Mouse (Mus musculus) heart, postnatal 25 days (tissue): Measurements from ENCODE around the gene 4930402H24Rik. TPM values are rescaled to one million over a fixed set of nuclear protein-coding genes. Genes with fewer than 3 reads are reported as not detected.
"Not testable (repeated sequence)": the region's sequence is repeated elsewhere in the genome, so short reads cannot be mapped to it uniquely, and the experiment has no call there.

Experiments
- DNase-seq: peaks from one replicate; pipeline ENCODE4 v3.0.0; 2022; ENCODE audit warnings: low spot score
- intact Hi-C: fragments of 180-260 bp; cut with DNase I; formaldehyde crosslinking; loops from one replicate; pipeline ENCODE4 v1.15.1; 2025
- total RNA-seq, 2 experiments: library from RNA; stranded (reverse); gene quantifications; 2 replicates each; pipeline ENCODE4 v1.2.3; 2021

Gene 4930402H24Rik
- total RNA-seq, 2 experiments from 2014 or later, result 50.4 to 55.0 TPM

DNA sequence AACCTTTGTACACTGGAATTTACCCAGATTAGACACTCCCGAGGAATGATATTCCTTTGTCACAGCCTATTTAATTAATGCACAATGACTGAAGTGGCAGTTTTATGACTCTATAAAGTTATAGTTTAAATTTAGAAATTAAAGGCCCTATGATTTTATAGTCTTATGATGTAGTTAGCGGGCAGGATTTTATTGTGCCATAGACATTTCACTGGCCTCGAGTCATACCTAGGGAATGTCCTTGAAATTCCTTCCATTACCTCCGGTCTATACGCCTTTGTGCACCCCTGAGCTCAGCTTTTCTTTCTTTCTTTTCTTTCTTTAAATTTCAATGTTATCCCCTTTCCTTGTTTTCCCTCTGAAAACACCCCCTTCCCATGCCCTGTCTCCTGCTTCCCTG lies 35.3 kb downstream of the 4930402H24Rik start:
- no peak for DNase-seq
- intact Hi-C loops, result no loop called here

GRCm38 (mm10) chr2:130862091-130862490 lies 44.1 kb downstream of the 4930402H24Rik start:
- DNase-seq, result no peak
- intact Hi-C loops, result no loop called here

DNA sequence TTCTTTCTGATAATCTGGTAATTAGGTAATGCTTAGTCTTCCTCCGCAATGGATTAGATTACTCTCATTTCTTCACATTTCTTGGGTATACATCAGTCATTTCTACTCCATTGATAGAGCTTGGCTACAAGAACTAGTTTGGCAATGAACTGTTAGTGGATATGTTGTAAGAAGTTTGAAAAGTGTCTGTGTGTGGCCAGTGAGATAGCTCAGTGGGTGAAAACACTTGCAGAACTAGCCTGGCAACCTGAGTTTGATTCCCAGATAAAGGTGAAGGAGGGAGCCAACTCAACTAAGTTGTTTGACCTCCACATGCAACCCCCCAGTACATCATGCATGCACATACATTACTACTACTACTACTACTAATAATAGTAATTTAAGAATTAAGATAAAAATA lies 53.2 kb downstream of the 4930402H24Rik start:
- no peak for DNase-seq
- intact Hi-C loops, result no loop called here

GRCm38 (mm10) chr2:130851363-130852246 lies 54.6 kb downstream of the 4930402H24Rik start:
- no peak for DNase-seq
- intact Hi-C loops, result no loop called here

GRCm38 (mm10) chr2:130849688-130850087 lies 56.5 kb downstream of the 4930402H24Rik start:
- no peak for DNase-seq
- intact Hi-C loops, result no loop called here

DNA sequence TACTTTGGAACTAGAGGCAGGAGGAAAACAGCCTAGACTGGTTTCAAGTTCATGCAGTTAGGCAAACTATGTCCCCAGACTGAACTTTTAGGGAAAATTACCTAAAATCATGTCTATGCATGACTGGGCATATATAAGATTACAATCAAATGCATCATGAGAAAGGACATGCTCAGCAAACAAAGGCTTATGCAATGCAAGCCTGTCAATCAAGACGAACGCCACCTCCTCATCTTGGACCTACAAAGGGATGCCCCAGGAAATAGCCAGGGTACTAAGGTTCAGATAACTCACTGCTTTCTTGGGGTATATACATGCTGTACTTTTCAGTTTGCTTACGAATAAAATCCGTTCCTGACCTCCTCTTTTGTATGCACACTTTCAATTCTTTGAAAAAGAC lies 57.9 kb downstream of the 4930402H24Rik start:
- intact Hi-C loops, result no loop called here
- DNase-seq, result no peak

GRCm38 (mm10) chr2:130843623-130844022 lies 62.6 kb downstream of the 4930402H24Rik start:
- intact Hi-C loops, result no loop called here
- DNase-seq, result no peak

DNA sequence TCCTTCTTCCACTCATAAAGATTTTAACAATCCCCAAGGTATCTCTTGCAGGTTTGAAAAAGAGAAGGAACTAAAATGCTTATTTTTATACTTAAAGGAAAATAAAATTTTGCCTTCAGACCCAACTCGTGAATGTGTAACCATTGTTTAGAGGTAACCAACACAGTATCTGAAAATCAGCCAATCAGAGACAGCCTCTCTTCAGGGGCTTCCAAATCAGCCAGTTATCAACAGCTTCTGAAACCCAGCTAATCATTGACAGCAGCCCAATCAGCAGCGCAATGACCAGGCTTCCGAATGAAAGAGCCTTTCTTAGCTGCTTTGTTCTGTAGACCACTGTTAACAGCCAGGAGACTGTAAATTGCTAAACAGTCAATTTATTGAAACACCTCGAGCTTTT lies 65.4 kb downstream of the 4930402H24Rik start:
- DNase-seq, result peak; percentile 17
- intact Hi-C loops, result no loop called here

GRCm38 (mm10) chr2:130839874-130840661 lies 66.1 kb downstream of the 4930402H24Rik start:
- intact Hi-C loops, result loop anchor here (2.0 kb wide), 1 partner anchor 67 kb away; the partner anchor contains the start of genes 4930402H24Rik and Atrn
- DNase-seq, result peak; percentile 68

- no peak for DNase-seq
- intact Hi-C loops, result loop anchor here (2.0 kb wide), 1 partner anchor 67 kb away; the partner anchor contains the start of genes 4930402H24Rik and Atrn
Observed at GRCm38 (mm10) chr2:130839528-130839873, 66.7 kb downstream of the 4930402H24Rik start.

DNA sequence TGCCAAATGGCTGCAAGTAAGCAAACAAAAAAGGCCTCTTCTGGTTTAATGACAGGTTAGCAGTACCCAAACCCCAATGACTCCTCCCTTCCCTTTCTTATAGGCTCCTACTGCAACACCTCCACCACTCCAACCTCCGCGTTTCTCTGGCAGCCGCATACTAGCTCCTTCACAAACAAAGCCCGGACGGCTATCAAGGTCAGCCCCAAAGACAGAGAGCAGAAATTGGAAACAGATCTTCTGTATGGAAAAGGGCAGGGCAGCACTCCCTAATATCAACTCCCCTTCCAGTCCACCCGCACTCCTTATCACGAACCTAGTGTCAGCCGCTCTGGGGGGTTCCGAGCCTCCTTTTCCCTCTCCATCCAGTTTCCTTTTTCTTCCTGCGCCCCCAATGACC lies 67.1 kb downstream of the 4930402H24Rik start:
- intact Hi-C loops, result loop anchor here (2.0 kb wide), 1 partner anchor 68 kb away; the partner anchor contains the start of genes 4930402H24Rik and Atrn
- DNase-seq, result no peak

DNA sequence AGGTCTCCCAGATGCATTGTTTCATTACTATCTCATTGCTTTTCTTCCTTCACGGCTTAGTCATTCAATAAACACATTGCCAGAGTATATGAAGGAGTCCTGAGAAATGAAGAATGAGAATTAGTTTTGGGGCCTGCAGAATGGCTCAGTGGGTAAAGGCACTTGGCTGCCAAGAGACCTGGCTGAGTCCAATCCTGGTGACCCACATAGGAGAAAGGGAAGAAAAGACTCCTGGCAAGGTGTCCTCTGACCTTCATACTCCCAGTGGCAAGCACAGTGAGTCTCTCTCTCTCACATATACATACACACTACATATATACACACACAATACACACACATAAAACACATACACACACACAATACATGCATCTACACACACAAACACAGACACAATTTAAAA lies 68.1 kb downstream of the 4930402H24Rik start:
- intact Hi-C loops, result loop anchor here (2.0 kb wide), 1 partner anchor 69 kb away; the partner anchor contains the start of genes 4930402H24Rik and Atrn

GRCm38 (mm10) chr2:130833699-130834098 lies 72.5 kb downstream of the 4930402H24Rik start:
- intact Hi-C loops, result no loop called here
- DNase-seq, result no peak

More for the DNA sequence above, 68.1 kb downstream of the 4930402H24Rik start:
- no peak for DNase-seq

DNA sequence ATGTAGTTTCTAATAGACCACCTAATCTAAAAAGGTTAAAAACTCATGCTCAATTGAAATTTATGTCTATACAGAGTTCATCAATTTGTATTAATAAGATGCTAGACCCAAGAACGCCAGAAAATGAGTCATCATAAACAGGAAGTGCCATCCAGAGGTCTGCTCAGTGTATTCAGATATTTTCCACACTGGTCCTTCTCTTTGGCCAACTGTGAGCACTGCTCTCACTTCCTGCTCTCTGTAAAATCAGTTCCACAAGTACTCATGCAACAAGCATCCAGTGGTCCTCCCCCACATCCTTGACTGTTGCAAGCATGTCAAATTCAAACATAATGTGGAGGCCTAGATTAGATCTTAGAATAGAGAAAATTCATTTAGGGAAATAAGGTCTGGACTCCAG lies 73.6 kb downstream of the 4930402H24Rik start:
- intact Hi-C loops, result no loop called here
- DNase-seq, result no peak

- DNase-seq, result no peak
- intact Hi-C loops, result no loop called here
Observed at GRCm38 (mm10) chr2:130832012-130832411, 74.2 kb downstream of the 4930402H24Rik start.

- intact Hi-C loops, result no loop called here
- no peak for DNase-seq
Observed at GRCm38 (mm10) chr2:130830236-130830635, 76.0 kb downstream of the 4930402H24Rik start.

DNA sequence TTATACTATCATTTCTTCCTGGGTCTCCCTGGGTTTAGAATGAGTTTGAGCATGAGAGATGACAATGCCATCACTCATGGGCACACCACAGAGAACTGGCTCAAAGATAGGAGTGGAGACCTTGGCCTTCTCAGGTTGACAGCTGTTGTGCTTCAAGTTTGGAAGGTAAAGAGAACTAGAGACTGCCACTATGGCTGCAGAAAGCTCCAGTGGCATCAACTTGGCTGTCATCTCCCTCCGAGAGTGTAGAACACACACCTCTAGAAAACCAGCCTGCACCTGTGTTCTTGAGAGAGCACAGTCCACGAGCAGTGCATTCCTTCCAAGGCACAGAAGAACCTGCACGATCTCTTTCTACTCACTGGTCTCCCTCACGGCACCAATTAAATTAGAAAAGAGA lies 76.7 kb downstream of the 4930402H24Rik start:
- DNase-seq, result no peak
- intact Hi-C loops, result no loop called here

- no peak for DNase-seq
- intact Hi-C loops, result no loop called here
Observed at GRCm38 (mm10) chr2:130828668-130829067, 77.5 kb downstream of the 4930402H24Rik start.

DNA sequence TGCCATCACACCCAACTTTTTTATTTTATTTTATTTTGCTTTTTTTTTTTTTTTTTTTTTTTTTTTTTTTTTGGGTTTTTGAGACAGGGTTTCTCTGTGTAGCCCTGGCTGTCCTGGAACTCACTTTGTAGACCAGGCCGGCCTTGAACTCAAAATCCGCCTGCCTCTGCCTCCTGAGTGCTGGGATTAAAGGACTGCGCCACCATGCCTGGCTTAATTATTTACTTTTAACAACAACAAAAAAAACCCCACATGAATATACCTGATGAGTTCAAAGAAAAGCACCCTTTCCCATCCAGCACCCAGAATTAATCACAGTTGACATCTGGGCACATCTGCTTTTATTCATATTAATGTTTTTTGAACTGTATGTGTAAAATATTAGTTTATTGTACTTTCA lies 78.1 kb downstream of the 4930402H24Rik start:
- intact Hi-C loops, DNase-seq: not testable (repeated sequence)

GRCm38 (mm10) chr2:130827410-130827809 lies 78.8 kb downstream of the 4930402H24Rik start:
- peak; percentile 50 for DNase-seq
- intact Hi-C loops, result no loop called here
